7 mouse cellular contexts compared by ENCODE assay signal in the genomic region with DNA sequence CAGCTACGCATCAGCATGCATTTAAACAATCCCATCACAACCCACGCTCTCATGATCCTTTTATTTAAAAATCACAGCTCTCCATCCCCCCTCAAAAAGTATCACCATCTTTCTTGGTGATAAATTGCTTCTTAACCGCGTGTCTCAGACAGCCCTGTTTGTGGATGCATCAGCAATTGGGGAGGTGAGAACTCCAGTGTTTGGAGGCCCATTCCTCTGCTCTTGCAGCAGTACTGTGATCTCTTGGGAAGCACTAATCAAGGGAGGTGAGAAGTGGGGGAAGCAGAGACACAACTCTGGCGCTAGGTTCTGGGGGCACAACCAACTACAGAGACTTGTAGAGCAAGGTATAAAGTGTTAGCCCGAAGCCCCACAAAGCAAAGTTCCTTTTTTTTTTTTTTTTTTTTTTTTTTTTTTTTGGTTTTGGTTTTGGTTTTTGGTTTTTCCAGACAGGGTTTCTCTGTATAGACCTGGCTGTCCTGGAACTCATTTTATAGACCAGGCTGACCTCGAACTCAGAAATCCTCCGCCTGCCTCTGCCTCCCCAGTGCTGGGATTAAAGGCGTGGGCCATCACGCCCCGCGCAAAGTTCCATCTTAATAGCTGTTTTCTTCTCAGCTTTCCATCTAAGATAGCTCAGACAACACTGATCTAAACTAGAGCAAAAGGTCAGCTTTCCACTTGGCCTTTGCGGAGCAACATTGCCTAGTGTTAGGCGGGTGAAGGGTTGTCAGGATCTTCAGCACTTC. TPM values are rescaled to one million over a fixed set of nuclear protein-coding genes. Genes with fewer than 3 reads are reported as not detected.
DNase-seq lines count a peak whose midpoint lies in the region; ATAC-seq and TF ChIP-seq lines count a peak whose summit lies in the region.

No protein-coding gene starts in this region.

- H3K4me1 ChIP-seq in testis, adult 2 months (ENCODE audit: control insufficient read depth, insufficient read depth, low read length), result peaks cover 32% of the 10 kb centered on the region
- H3K4me1 ChIP-seq in forebrain, embryonic 11.5 days (replicated peaks; ENCODE audit: control insufficient read depth, insufficient read depth, low read length), result peaks cover 63% of the 10 kb centered on the region
- peaks cover 57% of the 10 kb centered on the region for H3K4me1 ChIP-seq in liver, embryonic 11.5 days (replicated peaks; ENCODE audit: control insufficient read depth, insufficient read depth, low read length)

- TF ChIP-seq POLR2A in testis, adult 2 months (IDR thresholded peaks at IDR 0.05; ENCODE audit: control insufficient read depth, low read depth, low read length), result no peak

- ATAC-seq in forebrain, embryonic 11.5 days (replicated peaks; ENCODE audit: low FRiP score), result no peak
- ATAC-seq in liver, embryonic 11.5 days (replicated peaks; ENCODE audit: low FRiP score), result no peak

- H3K36me3 ChIP-seq in testis, adult 2 months (ENCODE audit: control insufficient read depth, insufficient read depth, low read length), result no peaks in the 10 kb centered on the region
- no peaks in the 10 kb centered on the region for H3K36me3 ChIP-seq in forebrain, embryonic 11.5 days (ENCODE audit: control insufficient read depth, insufficient read depth, low read length)
- no peaks in the 10 kb centered on the region for H3K36me3 ChIP-seq in liver, embryonic 11.5 days (ENCODE audit: control insufficient read depth, insufficient read depth, low read length)

- H3K27me3 ChIP-seq in testis, adult 2 months (ENCODE audit: control insufficient read depth, insufficient read depth, low read length), result no peaks in the 10 kb centered on the region; the same call in 1 of the 2 replicates
- H3K27me3 ChIP-seq in forebrain, embryonic 11.5 days (ENCODE audit: control insufficient read depth, insufficient read depth, low read length), result no peaks in the 10 kb centered on the region
- H3K27me3 ChIP-seq in liver, embryonic 11.5 days (replicated peaks; ENCODE audit: control insufficient read depth, insufficient read depth, low read length), result peaks cover 33% of the 10 kb centered on the region

- WGBS in forebrain, embryonic 11.5 days, result 28% methylated on average over 14 of the region's 14 CpGs
- WGBS in liver, embryonic 11.5 days, result 35% methylated on average over 14 of the region's 14 CpGs

- peak overlapping the region; percentile 54 for H3K9ac ChIP-seq in forebrain, embryonic 11.5 days (ENCODE audit: low read length)
- H3K9ac ChIP-seq in liver, embryonic 11.5 days (ENCODE audit: low read depth, low read length), result peak overlapping the region; percentile 51

- H3K9me3 ChIP-seq in forebrain, embryonic 11.5 days (ENCODE audit: control insufficient read depth, low read length), result no peaks in the 10 kb centered on the region
- no peaks in the 10 kb centered on the region for H3K9me3 ChIP-seq in liver, embryonic 11.5 days (ENCODE audit: control insufficient read depth, low read length)

- no peak overlapping the region for H3K4me3 ChIP-seq in testis, adult 2 months (ENCODE audit: control insufficient read depth, low read depth, low read length)
- peak overlapping the region; percentile 19; the same call in 1 of the 2 replicates for H3K4me3 ChIP-seq in forebrain, embryonic 11.5 days (ENCODE audit: low read depth, low read length)
- H3K4me3 ChIP-seq in liver, embryonic 11.5 days (ENCODE audit: low read depth, low read length), result peak overlapping the region; percentile 49

- peak overlapping the region; percentile 47; the same call in 1 of the 2 replicates for H3K4me2 ChIP-seq in forebrain, embryonic 11.5 days (ENCODE audit: low read depth, low read length, severe bottlenecking)
- peak overlapping the region; percentile 66 for H3K4me2 ChIP-seq in liver, embryonic 11.5 days

- no peak for TF ChIP-seq CTCF in testis, adult 2 months (IDR thresholded peaks at IDR 0.05; ENCODE audit: control insufficient read depth, insufficient read depth, insufficient replicate concordance, low read depth, low read length)

- H3K27ac ChIP-seq in testis, adult 2 months (ENCODE audit: control insufficient read depth, insufficient read depth, low read depth, low read length), result peak overlapping the region; percentile 90
- H3K27ac ChIP-seq in forebrain, embryonic 11.5 days (ENCODE audit: low read depth, low read length), result peak overlapping the region; percentile 86
- peak overlapping the region; percentile 65 for H3K27ac ChIP-seq in liver, embryonic 11.5 days (ENCODE audit: low read depth, low read length)

- no peak for DNase-seq in testis, postnatal 14 days (ENCODE audit: low spot score)
- DNase-seq in forebrain, embryonic 11.5 days (ENCODE audit: low spot score), result no peak
- DNase-seq in liver, embryonic 11.5 days (ENCODE audit: low spot score), result no peak
- no peak for DNase-seq in adrenal gland, adult 18-20 months (ENCODE audit: low spot score in 2 of 2)
- no peak for DNase-seq in embryo, embryonic 9.5 days (ENCODE audit: extremely low spot score)
- DNase-seq in adrenal gland, adult 2 months, result no peak

RNA-seq across cellular contexts. Expression of a gene that starts 3.0 kb away (rescaled TPM):
- polyA plus RNA-seq in testis, adult 2 months (2012; rRNA removed), result 2.8 and 3.2 TPM in 2 replicates
- polyA plus RNA-seq in forebrain, embryonic 11.5 days (2014; fragmentation: Nextera tagmentation; extraction: Ambion mirVana), result 40.3 and 42.7 TPM in 2 replicates
- 9.7 and 9.8 TPM in 2 replicates for polyA plus RNA-seq in liver, embryonic 11.5 days (2014; fragmentation: Nextera tagmentation; extraction: Ambion mirVana)
- total RNA-seq in adrenal gland, adult 18-20 months (2021), result 10 to 100 TPM; 61.0 to 61.4 TPM
- 10 to 100 TPM; 51.1 to 79.5 TPM for total RNA-seq in adrenal gland, adult 2 months (2021)
- 121 and 122 TPM in 2 replicates for polyA plus RNA-seq in adrenal gland, adult 2 months (2012; rRNA removed)

RNA-seq across cellular contexts. Expression of a gene that starts 59.3 kb away (rescaled TPM):
- 42.7 and 45.6 TPM in 2 replicates for polyA plus RNA-seq in testis, adult 2 months (2012; rRNA removed)
- polyA plus RNA-seq in forebrain, embryonic 11.5 days (2014; fragmentation: Nextera tagmentation; extraction: Ambion mirVana), result 46.5 and 48.7 TPM in 2 replicates
- 23.8 and 28.1 TPM in 2 replicates for polyA plus RNA-seq in liver, embryonic 11.5 days (2014; fragmentation: Nextera tagmentation; extraction: Ambion mirVana)
- total RNA-seq in adrenal gland, adult 18-20 months (2021), result 10 to 100 TPM; 21.8 to 28.5 TPM
- 10 to 100 TPM; 17.9 to 29.3 TPM for total RNA-seq in adrenal gland, adult 2 months (2021)
- 38.5 and 39.8 TPM in 2 replicates for polyA plus RNA-seq in adrenal gland, adult 2 months (2012; rRNA removed)
